Mouse (Mus musculus) megakaryocyte, embryonic 14.5 days (primary cell): ENCODE measurements around the gene Crocc. TPM values are rescaled to one million over a fixed set of nuclear protein-coding genes. Genes with fewer than 3 reads are reported as not detected.

ENCODE experiments used
- H3K27me3 ChIP-seq: replicated peaks from 2 replicates; pipeline ENCODE3; 2012; ENCODE audit warnings: inconsistent platforms
- H3K36me3 ChIP-seq: replicated peaks from 2 replicates; pipeline ENCODE3; 2012; ENCODE audit warnings: low read length, inconsistent platforms, mixed read lengths
- H3K4me1 ChIP-seq: 2 replicates; pipeline ENCODE4 v1.6.1; 2012; ENCODE audit warnings: inconsistent platforms
- H3K4me3 ChIP-seq: replicated peaks from 2 replicates; pipeline ENCODE3; 2012; ENCODE audit warnings: moderate library complexity, mild to moderate bottlenecking, inconsistent platforms
- H3K9me3 ChIP-seq: 2 replicates; pipeline ENCODE4 v1.6.1; 2012; ENCODE audit warnings: inconsistent platforms
- FLI1 ChIP-seq: IDR thresholded peaks from 2 replicates; pipeline ENCODE4 v1.6.1; 2012; ENCODE audit warnings: low read length, inconsistent platforms, mixed read lengths
- GATA1 ChIP-seq: IDR thresholded peaks from 3 replicates; pipeline ENCODE4 v1.6.1; 2012; ENCODE audit warnings: mixed read lengths, low read length, inconsistent platforms, borderline replicate concordance
- polyA plus RNA-seq: library from polyadenylated mRNA; stranded (reverse); fragments of >175 nt; gene quantifications from 2 replicates; pipeline ENCODE4 v1.2.3, GENCODE M21; 2012; ENCODE audit warnings: low replicate concordance; ENCODE audit not compliant: insufficient read depth

Gene Crocc
- polyA plus RNA-seq, 1 experiment = 4.2 TPM

DNA sequence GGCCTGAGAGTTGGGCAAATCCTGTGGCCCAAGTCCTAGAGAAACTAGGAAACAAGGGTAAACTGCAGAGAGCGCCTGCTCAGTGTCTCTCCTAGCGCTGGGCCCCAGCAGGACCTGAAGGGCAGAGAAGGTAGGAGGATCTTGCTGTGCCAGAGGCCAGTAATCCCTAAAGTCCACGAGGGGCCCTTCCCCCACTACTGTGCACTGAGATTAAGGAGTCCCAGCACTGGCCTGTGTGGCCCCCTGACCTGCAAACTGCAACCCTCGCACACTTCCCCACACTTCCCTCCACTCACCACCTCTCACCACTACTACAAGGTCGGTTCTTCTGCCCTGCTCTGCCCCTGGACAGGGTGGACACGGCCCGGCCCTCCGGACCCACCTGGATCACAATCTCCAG, 7.2 kb downstream of the Crocc start:
- Histone ChIP-seq H3K4me3 (no peak overlapping the region), H3K27me3 (peaks cover 32% of the 10 kb centered on the region), H3K4me1 (peaks cover 5% of the 10 kb centered on the region; the same call in 1 of the 2 replicates), H3K36me3 (peaks cover 2% of the 10 kb centered on the region), H3K9me3 (no peaks in the 10 kb centered on the region)
- no peak for TF ChIP-seq GATA1
- TF ChIP-seq FLI1 = no peak

GRCm38 (mm10) chr4:141052442-141052841, 7.9 kb downstream of the Crocc start:
- Histone ChIP-seq H3K4me3 (no peak overlapping the region), H3K9me3 (no peaks in the 10 kb centered on the region), H3K36me3 (peaks cover 2% of the 10 kb centered on the region), H3K27me3 (peaks cover 37% of the 10 kb centered on the region), H3K4me1 (peaks cover 5% of the 10 kb centered on the region; the same call in 1 of the 2 replicates)
- TF ChIP-seq FLI1 = no peak
- TF ChIP-seq GATA1 = no peak

GRCm38 (mm10) chr4:141049476-141049835, 10.9 kb downstream of the Crocc start:
- Histone ChIP-seq H3K27me3 (peaks cover 51% of the 10 kb centered on the region), H3K9me3 (no peaks in the 10 kb centered on the region), H3K36me3 (peaks cover 10% of the 10 kb centered on the region), H3K4me3 (no peak overlapping the region), H3K4me1 (peaks cover 11% of the 10 kb centered on the region; the same call in 1 of the 2 replicates)
- TF ChIP-seq FLI1 = no peak
- TF ChIP-seq GATA1 = no peak

GRCm38 (mm10) chr4:141048810-141049475, 11.4 kb downstream of the Crocc start:
- peaks cover 10% of the 10 kb centered on the region for H3K36me3 ChIP-seq
- no peaks in the 10 kb centered on the region for H3K9me3 ChIP-seq
- H3K27me3 ChIP-seq = peaks cover 50% of the 10 kb centered on the region
- no peak overlapping the region for H3K4me3 ChIP-seq
- no peak for TF ChIP-seq FLI1
- no peak for TF ChIP-seq GATA1
- peaks cover 11% of the 10 kb centered on the region; the same call in 1 of the 2 replicates for H3K4me1 ChIP-seq

- Histone ChIP-seq H3K4me3 (no peak overlapping the region), H3K4me1 (peaks cover 11% of the 10 kb centered on the region; the same call in 1 of the 2 replicates), H3K27me3 (peaks cover 51% of the 10 kb centered on the region), H3K9me3 (no peaks in the 10 kb centered on the region), H3K36me3 (peaks cover 16% of the 10 kb centered on the region)
- TF ChIP-seq FLI1 (no peak), GATA1 (no peak)
Measured at GRCm38 (mm10) chr4:141044816-141045215, 15.5 kb downstream of the Crocc start.

- TF ChIP-seq FLI1 (no peak), GATA1 (no peak)
- Histone ChIP-seq H3K27me3 (peaks cover 28% of the 10 kb centered on the region), H3K36me3 (peaks cover 14% of the 10 kb centered on the region), H3K4me3 (no peak overlapping the region), H3K4me1 (peaks cover 6% of the 10 kb centered on the region; the same call in 1 of the 2 replicates), H3K9me3 (no peaks in the 10 kb centered on the region)
Measured at GRCm38 (mm10) chr4:141041117-141041516, 19.2 kb downstream of the Crocc start.

DNA sequence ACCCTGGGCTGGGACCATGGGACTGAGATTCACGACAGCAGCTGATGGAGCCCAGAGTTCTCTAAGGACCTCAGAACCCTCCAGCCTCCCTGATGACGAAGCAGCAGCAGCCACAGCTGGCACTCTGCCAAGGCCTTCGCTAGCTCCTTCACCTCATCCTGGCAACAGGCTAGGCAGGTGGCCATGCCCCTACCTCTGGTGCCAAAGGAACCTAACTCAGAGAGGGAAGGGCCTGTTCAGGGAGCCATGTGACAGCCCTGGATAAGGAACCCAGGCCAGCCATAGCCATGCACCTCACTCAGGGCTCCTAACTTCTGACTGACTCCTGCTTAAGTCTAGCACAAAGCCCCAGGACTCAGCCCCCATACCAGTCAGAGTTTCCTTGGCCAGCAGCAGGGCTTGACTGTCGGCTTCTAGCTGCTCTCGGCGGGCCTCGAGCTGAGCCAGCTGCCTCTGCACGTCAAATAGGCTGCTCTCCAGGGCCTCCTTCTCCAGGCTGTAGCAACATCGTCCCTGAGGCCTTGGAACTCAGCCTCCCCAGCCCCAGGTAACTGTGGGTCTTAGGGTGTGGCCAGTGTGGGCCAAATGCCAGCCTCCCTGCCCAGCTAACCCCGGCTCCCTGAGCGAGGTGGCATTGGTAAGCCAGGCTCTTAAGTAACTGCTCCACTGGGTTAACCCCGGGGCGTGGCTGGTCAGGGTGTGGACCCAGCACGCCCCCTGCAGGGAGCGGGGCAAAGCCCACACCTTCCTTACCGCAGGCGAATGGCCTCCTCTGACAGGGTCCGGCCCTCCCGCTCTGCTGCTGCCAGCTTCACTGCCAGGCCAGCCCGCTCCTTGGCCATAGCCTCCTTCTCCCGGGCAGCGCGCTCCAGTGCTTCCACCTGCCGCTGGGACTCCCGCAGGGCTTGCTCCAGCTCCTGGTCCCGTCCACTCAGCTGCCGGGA, 26.5 kb downstream of the Crocc start:
- Histone ChIP-seq H3K36me3 (peaks cover 15% of the 10 kb centered on the region), H3K9me3 (no peaks in the 10 kb centered on the region), H3K27me3 (peaks cover 36% of the 10 kb centered on the region), H3K4me3 (no peak overlapping the region), H3K4me1 (peaks cover 13% of the 10 kb centered on the region)
- no peak for TF ChIP-seq FLI1
- TF ChIP-seq GATA1 = no peak

DNA sequence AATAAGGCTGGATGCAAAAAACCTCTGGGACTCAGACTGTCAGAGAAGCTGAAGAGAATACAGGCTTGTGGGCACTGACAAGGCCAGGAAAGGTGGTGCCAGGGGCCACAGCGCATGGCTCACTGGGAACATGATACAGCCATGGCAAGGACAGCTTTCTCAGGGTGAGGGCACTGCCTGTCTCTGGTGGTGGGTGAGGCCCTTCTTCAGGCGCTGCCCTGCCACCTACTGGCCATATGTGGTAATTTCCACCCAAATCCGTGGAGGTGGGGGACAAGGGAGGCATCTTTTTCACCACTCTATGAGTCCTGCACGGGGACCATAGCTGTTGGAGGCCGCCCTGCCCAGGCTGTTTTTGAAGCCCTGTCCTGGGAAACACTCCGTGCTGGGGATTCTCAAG, 28.6 kb downstream of the Crocc start:
- H3K9me3 ChIP-seq = no peaks in the 10 kb centered on the region
- peaks cover 35% of the 10 kb centered on the region for H3K27me3 ChIP-seq
- peaks cover 13% of the 10 kb centered on the region for H3K4me1 ChIP-seq
- no peak overlapping the region for H3K4me3 ChIP-seq
- no peak for TF ChIP-seq FLI1
- no peak for TF ChIP-seq GATA1
- H3K36me3 ChIP-seq = peaks cover 15% of the 10 kb centered on the region

DNA sequence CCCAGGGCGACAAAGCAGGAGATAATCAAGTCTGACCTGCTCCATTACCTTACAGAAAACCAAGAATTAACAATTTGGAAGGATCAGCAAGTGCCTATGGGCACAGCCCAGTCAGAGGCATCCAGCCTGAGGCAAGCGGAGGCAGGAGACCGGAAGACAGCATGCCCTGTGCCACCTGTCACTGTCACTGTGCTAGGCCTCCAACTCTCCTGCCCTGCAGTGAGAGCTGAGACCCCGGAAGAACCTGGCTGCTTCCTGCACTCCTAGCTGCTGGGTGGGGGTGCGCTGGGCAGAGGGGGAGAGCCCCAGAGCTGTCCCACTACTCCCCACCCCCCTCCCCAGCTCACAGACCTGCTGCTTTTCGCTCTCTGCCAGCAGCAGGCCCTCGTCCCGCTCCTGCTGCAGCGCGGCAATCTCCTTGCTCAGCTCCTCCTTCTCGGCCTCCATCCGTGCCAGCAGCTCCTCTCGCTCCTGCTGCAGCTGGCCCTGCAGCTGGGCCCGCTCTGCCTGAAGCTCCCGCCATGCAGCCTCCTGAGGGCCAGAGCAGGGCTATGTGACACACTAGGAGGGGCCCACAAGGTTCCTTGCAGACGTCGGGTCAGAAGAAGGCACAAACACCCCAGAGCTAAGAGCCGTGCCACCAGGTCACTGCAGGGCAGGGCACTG, 29.7 kb downstream of the Crocc start:
- H3K4me3 ChIP-seq = no peak overlapping the region
- TF ChIP-seq FLI1 = no peak
- peaks cover 35% of the 10 kb centered on the region for H3K27me3 ChIP-seq
- H3K36me3 ChIP-seq = peaks cover 12% of the 10 kb centered on the region
- H3K4me1 ChIP-seq = peaks cover 10% of the 10 kb centered on the region
- no peaks in the 10 kb centered on the region for H3K9me3 ChIP-seq

GRCm38 (mm10) chr4:141024992-141025391, 35.4 kb downstream of the Crocc start:
- Histone ChIP-seq H3K9me3 (no peaks in the 10 kb centered on the region), H3K4me3 (no peak overlapping the region), H3K27me3 (peaks cover 27% of the 10 kb centered on the region), H3K4me1 (peaks cover 23% of the 10 kb centered on the region), H3K36me3 (peaks cover 14% of the 10 kb centered on the region)
- TF ChIP-seq FLI1 (no peak), GATA1 (no peak)
